Mouse (Mus musculus) hindbrain, embryonic 13.5 days (tissue): ENCODE measurements at regions not wholly inside any gene's neighbourhood (a gene's known extent, or its start where the extent isn't known, plus 50 kb on each side); places are given as distances from the start of the nearest gene placed in this dataset.

Experiments
- ATAC-seq: fragments of 200-750 bp; cut with Nextera tagmentation; 2 replicates; pipeline ENCODE4 v1.8.0; 2017; ENCODE audit warnings: moderate TSS enrichment; ENCODE audit not compliant: low FRiP score
- H3K27ac ChIP-seq: fragments of 300-500 bp; sonication (generic); 2 replicates; pipeline ENCODE4 v1.5.1; 2015; ENCODE audit warnings: inconsistent platforms, mild to moderate bottlenecking, moderate library complexity
- H3K27me3 ChIP-seq: fragments of 300-500 bp; sonication (generic); 2 replicates; pipeline ENCODE4 v1.6.1; 2015; ENCODE audit warnings: mild to moderate bottlenecking, inconsistent platforms
- H3K36me3 ChIP-seq: fragments of 300-500 bp; sonication (generic); 2 replicates; pipeline ENCODE4 v1.6.1; 2015; ENCODE audit warnings: mild to moderate bottlenecking, inconsistent platforms
- H3K4me1 ChIP-seq: fragments of 300-500 bp; sonication (generic); replicated peaks from 2 replicates; pipeline ENCODE4 v1.6.1; 2015; ENCODE audit warnings: inconsistent platforms
- H3K4me2 ChIP-seq: fragments of 300-500 bp; sonication (generic); 2 replicates; pipeline ENCODE4 v1.6.1; 2015; ENCODE audit warnings: inconsistent platforms, mild to moderate bottlenecking, moderate library complexity
- H3K4me3 ChIP-seq: fragments of 300-500 bp; sonication (generic); 2 replicates; pipeline ENCODE4 v1.5.1; 2015; ENCODE audit warnings: mild to moderate bottlenecking, inconsistent platforms
- H3K9ac ChIP-seq: fragments of 300-500 bp; sonication (generic); 2 replicates; pipeline ENCODE4 v1.6.1; 2015; ENCODE audit warnings: mild to moderate bottlenecking, inconsistent platforms
- H3K9me3 ChIP-seq: fragments of 300-500 bp; sonication (generic); 2 replicates; pipeline ENCODE4 v1.6.1; 2016; ENCODE audit warnings: inconsistent platforms
- WGBS: fragments of 180-500 bp; shearing (Covaris S2); methylation state at CpG from one replicate; pipeline ENCODE4 v1.1.7; 2015; 5-methylcytosine and 5-hydroxymethylcytosine counted together

DNA sequence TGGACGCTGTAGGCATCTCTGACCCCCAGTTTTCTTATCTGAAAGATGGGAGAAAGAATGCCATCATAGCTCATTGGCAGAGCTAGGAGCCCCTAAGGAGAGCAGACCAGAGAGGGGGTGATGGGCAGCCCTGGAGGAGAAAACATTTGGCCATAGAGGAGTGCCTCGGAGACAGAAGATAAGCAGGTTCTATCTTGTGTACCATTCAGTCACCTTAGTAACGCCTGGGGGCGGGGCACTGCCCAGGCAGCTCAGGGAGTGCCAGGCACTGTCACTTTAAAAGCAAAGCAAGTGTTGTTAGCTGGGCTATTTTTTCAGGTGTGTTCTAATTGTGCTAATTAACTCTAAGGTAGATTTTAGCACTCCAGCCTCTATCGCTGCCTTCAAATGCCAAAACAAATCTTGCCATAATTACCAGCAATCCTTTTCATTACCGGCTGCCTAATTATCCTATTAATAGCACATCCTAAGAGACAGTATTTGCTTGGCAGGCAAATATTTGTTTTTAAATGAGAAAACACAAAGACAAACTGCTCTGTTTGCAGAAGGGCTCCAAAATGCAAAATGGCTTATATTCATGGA lies 119.1 kb downstream of the Tle3 start:
- no peak for ATAC-seq
- H3K9ac ChIP-seq: no peak overlapping the region
- H3K4me3 ChIP-seq: no peak overlapping the region
- H3K36me3 ChIP-seq: no peaks in the 10 kb centered on the region
- H3K27me3 ChIP-seq: peaks cover 45% of the 10 kb centered on the region
- no peak overlapping the region for H3K4me2 ChIP-seq
- H3K9me3 ChIP-seq: no peaks in the 10 kb centered on the region
- H3K27ac ChIP-seq: no peak overlapping the region
- peaks cover 26% of the 10 kb centered on the region for H3K4me1 ChIP-seq
- WGBS: 58% methylated on average over 6 of the region's 6 CpGs

GRCm38 (mm10) chr9:61489983-61490382 lies 117.8 kb downstream of the Tle3 start:
- 78% methylated on average over 6 of the region's 6 CpGs for WGBS
- Histone ChIP-seq H3K4me3 (no peak overlapping the region), H3K27me3 (peaks cover 51% of the 10 kb centered on the region), H3K9ac (no peak overlapping the region), H3K27ac (no peak overlapping the region), H3K36me3 (no peaks in the 10 kb centered on the region), H3K9me3 (no peaks in the 10 kb centered on the region), H3K4me2 (no peak overlapping the region), H3K4me1 (peaks cover 26% of the 10 kb centered on the region)
- ATAC-seq: no peak

- Histone ChIP-seq H3K4me1 (peaks cover 26% of the 10 kb centered on the region), H3K4me3 (no peak overlapping the region), H3K27me3 (peaks cover 55% of the 10 kb centered on the region), H3K4me2 (no peak overlapping the region), H3K9me3 (no peaks in the 10 kb centered on the region), H3K36me3 (no peaks in the 10 kb centered on the region), H3K27ac (no peak overlapping the region), H3K9ac (no peak overlapping the region)
- 30% methylated on average over 9 of the region's 9 CpGs for WGBS
- no peak for ATAC-seq
These were observed 117.0 kb downstream of the Tle3 start for GRCm38 (mm10) chr9:61489147-61489546.

GRCm38 (mm10) chr9:61487824-61488223 lies 115.7 kb downstream of the Tle3 start:
- no peak overlapping the region for H3K9ac ChIP-seq
- ATAC-seq: no peak
- H3K9me3 ChIP-seq: no peaks in the 10 kb centered on the region
- peaks cover 26% of the 10 kb centered on the region for H3K4me1 ChIP-seq
- 93% methylated on average over 12 of the region's 12 CpGs for WGBS
- H3K4me3 ChIP-seq: no peak overlapping the region
- peaks cover 49% of the 10 kb centered on the region for H3K27me3 ChIP-seq
- H3K27ac ChIP-seq: no peak overlapping the region
- no peaks in the 10 kb centered on the region for H3K36me3 ChIP-seq
- no peak overlapping the region for H3K4me2 ChIP-seq

DNA sequence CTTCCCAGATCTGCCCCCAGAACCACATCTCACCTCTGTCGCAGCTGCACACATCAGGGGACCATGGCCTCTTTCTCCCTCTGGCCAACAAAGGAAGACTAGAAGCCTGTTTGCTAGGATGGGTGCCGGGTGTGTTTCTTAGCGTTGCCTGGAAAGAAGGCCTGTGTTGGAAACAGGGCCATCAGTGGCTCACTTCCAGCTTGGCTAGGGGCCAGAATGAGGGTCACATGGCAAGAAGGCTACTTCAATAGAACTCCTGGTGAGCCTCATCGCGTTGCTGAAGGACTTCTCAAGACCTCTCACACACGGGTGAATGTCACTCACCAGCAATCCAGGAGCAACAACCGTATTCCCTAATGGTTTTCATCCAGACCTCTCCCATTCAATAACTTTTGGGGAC lies 115.0 kb downstream of the Tle3 start:
- no peak for ATAC-seq
- Histone ChIP-seq H3K4me2 (no peak overlapping the region), H3K27me3 (peaks cover 47% of the 10 kb centered on the region), H3K9ac (no peak overlapping the region), H3K4me1 (peaks cover 26% of the 10 kb centered on the region), H3K27ac (no peak overlapping the region), H3K4me3 (no peak overlapping the region), H3K36me3 (no peaks in the 10 kb centered on the region), H3K9me3 (no peaks in the 10 kb centered on the region)
- 64% methylated on average over 7 of the region's 7 CpGs for WGBS

GRCm38 (mm10) chr9:61484391-61484790 lies 112.2 kb downstream of the Tle3 start:
- ATAC-seq: no peak
- no peak overlapping the region for H3K27ac ChIP-seq
- H3K4me3 ChIP-seq: no peak overlapping the region
- H3K4me2 ChIP-seq: no peak overlapping the region
- H3K27me3 ChIP-seq: peaks cover 40% of the 10 kb centered on the region
- WGBS: 31% methylated on average over 3 of the region's 3 CpGs
- H3K9ac ChIP-seq: no peak overlapping the region
- H3K36me3 ChIP-seq: no peaks in the 10 kb centered on the region
- no peaks in the 10 kb centered on the region for H3K9me3 ChIP-seq
- peaks cover 15% of the 10 kb centered on the region for H3K4me1 ChIP-seq

- Histone ChIP-seq H3K27ac (no peak overlapping the region), H3K27me3 (peaks cover 31% of the 10 kb centered on the region), H3K4me3 (no peak overlapping the region), H3K9ac (no peak overlapping the region), H3K4me2 (no peak overlapping the region), H3K4me1 (peaks cover 16% of the 10 kb centered on the region), H3K36me3 (no peaks in the 10 kb centered on the region), H3K9me3 (no peaks in the 10 kb centered on the region)
- WGBS: 42% methylated on average over 6 of the region's 6 CpGs
- no peak for ATAC-seq
These were observed 107.5 kb downstream of the Tle3 start for GRCm38 (mm10) chr9:61479626-61480025.

DNA sequence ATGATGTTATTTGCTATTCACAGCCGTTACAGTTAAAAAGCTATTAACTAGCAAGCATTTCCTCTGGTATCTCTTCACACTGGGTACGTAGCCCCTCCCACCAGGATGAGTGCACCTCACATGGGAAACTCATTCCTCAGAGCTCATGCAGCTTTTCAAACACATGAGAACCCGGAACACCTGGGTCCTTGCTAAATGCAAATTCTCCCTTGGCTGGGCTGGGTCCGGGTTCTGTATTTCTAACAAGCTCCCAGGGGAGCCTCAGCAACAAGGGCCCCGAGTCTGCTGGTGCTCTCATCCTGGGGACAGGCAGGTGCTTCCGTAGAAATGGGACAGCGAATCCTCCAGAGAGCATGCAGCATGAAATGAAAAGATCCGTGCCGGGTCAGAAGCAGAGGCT lies 106.7 kb downstream of the Tle3 start:
- Histone ChIP-seq H3K4me3 (no peak overlapping the region), H3K9me3 (no peaks in the 10 kb centered on the region), H3K36me3 (no peaks in the 10 kb centered on the region), H3K27ac (no peak overlapping the region), H3K27me3 (peaks cover 36% of the 10 kb centered on the region), H3K4me2 (no peak overlapping the region), H3K4me1 (peaks cover 16% of the 10 kb centered on the region), H3K9ac (no peak overlapping the region)
- no peak for ATAC-seq
- 18% methylated on average over 9 of the region's 9 CpGs for WGBS

GRCm38 (mm10) chr9:61476351-61476750 lies 104.2 kb downstream of the Tle3 start:
- WGBS: 55% methylated on average over 4 of the region's 4 CpGs

DNA sequence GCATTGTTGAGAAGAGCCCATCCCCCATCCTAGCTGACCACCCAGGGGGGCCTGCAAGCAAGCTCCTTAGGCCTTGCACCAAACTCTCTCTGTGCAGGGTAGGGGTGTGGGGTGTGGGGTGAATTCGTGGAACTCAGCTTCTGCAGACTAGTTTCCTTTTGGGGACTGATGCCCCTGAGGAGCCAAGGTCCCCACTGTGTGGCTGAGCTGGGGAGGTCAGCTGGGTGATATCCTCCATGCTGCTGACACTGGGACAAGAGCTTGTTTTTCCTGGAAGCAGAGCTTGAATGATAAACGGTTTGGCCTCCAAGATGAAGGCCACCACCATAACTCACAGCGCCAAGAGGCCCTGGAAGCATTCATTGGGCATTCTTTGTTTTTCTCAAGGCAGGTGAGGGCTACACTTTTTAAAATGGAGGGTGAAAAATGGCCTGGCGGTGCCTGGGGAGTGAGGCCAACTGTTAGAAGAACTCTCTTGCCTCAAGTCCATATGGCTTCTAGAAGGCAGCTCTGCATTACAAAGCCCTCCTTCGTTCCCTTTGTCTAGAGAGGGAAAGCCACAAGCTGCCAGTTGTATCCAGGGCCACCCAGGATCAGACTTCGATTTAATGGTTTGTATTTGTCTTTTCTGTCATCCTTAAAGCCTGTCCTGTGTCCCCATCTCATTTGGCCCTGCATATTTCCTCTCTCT lies 98.8 kb downstream of the Tle3 start:
- Histone ChIP-seq H3K36me3 (no peaks in the 10 kb centered on the region), H3K27ac (no peak overlapping the region), H3K4me2 (no peak overlapping the region), H3K9me3 (peaks cover 2% of the 10 kb centered on the region; the same call in 1 of the 2 replicates), H3K4me1 (peaks cover 27% of the 10 kb centered on the region), H3K27me3 (peaks cover 35% of the 10 kb centered on the region), H3K4me3 (no peak overlapping the region), H3K9ac (no peak overlapping the region)
- WGBS: 22% methylated on average over 6 of the region's 6 CpGs
- ATAC-seq: no peak

More at GRCm38 (mm10) chr9:61476351-61476750, 104.2 kb downstream of the Tle3 start:
- H3K36me3 ChIP-seq: no peaks in the 10 kb centered on the region
- H3K27me3 ChIP-seq: peaks cover 45% of the 10 kb centered on the region
- no peaks in the 10 kb centered on the region for H3K9me3 ChIP-seq
- H3K9ac ChIP-seq: no peak overlapping the region
- no peak overlapping the region for H3K4me3 ChIP-seq
- peaks cover 20% of the 10 kb centered on the region for H3K4me1 ChIP-seq
- ATAC-seq: no peak
- H3K27ac ChIP-seq: no peak overlapping the region
- H3K4me2 ChIP-seq: no peak overlapping the region

DNA sequence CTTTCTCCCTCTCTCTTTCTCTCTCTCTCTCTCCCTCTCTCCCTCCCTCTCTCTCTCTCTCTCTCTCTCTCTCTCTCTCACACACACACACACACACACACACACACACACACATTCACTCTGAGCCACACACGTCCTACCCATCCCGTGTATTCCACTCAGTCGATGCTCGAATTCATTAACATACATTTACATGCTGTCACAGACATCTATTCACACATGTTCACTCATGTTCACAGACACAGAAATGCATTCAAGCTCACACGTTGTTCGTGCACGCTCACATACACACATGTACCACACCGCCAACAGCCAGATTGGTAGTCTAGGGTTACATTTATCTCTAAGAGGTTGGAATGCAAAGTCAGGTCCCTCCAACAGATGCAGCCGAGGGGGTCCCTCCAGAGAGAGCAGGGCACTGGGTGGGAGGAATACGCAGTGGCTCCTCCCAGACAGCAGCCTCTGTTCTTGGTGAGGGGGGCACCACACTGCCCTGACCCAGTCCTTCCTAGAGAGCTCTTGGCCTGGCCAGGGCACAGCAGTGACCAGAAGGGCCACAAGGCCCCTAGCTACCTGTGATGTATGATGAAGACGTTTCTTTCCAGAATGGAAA lies 96.8 kb downstream of the Tle3 start:
- Histone ChIP-seq H3K4me3 (no peak overlapping the region), H3K4me2 (peak overlapping the region; percentile 4; the same call in 1 of the 2 replicates), H3K4me1 (peaks cover 27% of the 10 kb centered on the region), H3K27me3 (peaks cover 27% of the 10 kb centered on the region), H3K9ac (no peak overlapping the region), H3K9me3 (peaks cover 11% of the 10 kb centered on the region; the same call in 1 of the 2 replicates), H3K27ac (peak overlapping the region; percentile 88), H3K36me3 (no peaks in the 10 kb centered on the region)
- peak; percentile 76 for ATAC-seq
- 27% methylated on average over 11 of the region's 11 CpGs for WGBS

GRCm38 (mm10) chr9:61468368-61468848 lies 96.2 kb downstream of the Tle3 start:
- Histone ChIP-seq H3K36me3 (no peaks in the 10 kb centered on the region), H3K4me3 (no peak overlapping the region), H3K4me1 (peaks cover 27% of the 10 kb centered on the region), H3K9me3 (peaks cover 11% of the 10 kb centered on the region; the same call in 1 of the 2 replicates), H3K4me2 (no peak overlapping the region), H3K27me3 (peaks cover 25% of the 10 kb centered on the region), H3K27ac (peak overlapping the region; percentile 88), H3K9ac (no peak overlapping the region)
- WGBS: 12% methylated on average over 6 of the region's 6 CpGs
- peak; percentile 86 for ATAC-seq
